Mouse (Mus musculus) forebrain, embryonic 11.5 days (tissue): ENCODE results near the gene Zfp951. TPM values are rescaled to one million over a fixed set of nuclear protein-coding genes. Genes with fewer than 3 reads are reported as not detected.
"Not testable (repeated sequence)": the region's sequence is repeated elsewhere in the genome, so short reads cannot be mapped to it uniquely, and the experiment has no call there.

ENCODE experiments used
- ATAC-seq: fragments of 200-750 bp; cut with Nextera tagmentation; replicated peaks from 2 replicates; pipeline ENCODE4 v1.8.0; 2017; ENCODE audit warnings: moderate TSS enrichment; ENCODE audit not compliant: low FRiP score
- DNase-seq: peaks from one replicate; pipeline ENCODE4 v3.0.0-alpha.2; 2017; ENCODE audit warnings: low spot score
- H3K27ac ChIP-seq: fragments of 300-500 bp; sonication (generic); 2 replicates; pipeline ENCODE4 v1.5.1; 2014; ENCODE audit warnings: low read depth, low read length
- H3K27me3 ChIP-seq: fragments of 300-500 bp; sonication (generic); 2 replicates; pipeline ENCODE4 v1.6.1; 2014; ENCODE audit warnings: mild to moderate bottlenecking, low read length, mixed read lengths; ENCODE audit not compliant: control insufficient read depth, insufficient read depth
- H3K36me3 ChIP-seq: fragments of 300-500 bp; sonication (generic); 2 replicates; pipeline ENCODE4 v1.6.1; 2014; ENCODE audit warnings: mild to moderate bottlenecking, low read length, moderate library complexity, mixed read lengths; ENCODE audit not compliant: control insufficient read depth, insufficient read depth
- H3K4me1 ChIP-seq: fragments of 300-500 bp; sonication (generic); replicated peaks from 2 replicates; pipeline ENCODE4 v1.6.1; 2014; ENCODE audit warnings: low read length, mixed read lengths; ENCODE audit not compliant: control insufficient read depth, insufficient read depth
- H3K4me2 ChIP-seq: fragments of 300-500 bp; sonication (generic); 2 replicates; pipeline ENCODE4 v1.6.1; 2014; ENCODE audit warnings: low read depth, mild to moderate bottlenecking, low read length, moderate library complexity, mixed read lengths; ENCODE audit not compliant: severe bottlenecking
- H3K4me3 ChIP-seq: fragments of 300-500 bp; sonication (generic); 2 replicates; pipeline ENCODE4 v1.5.1; 2014; ENCODE audit warnings: low read depth, low read length
- H3K9ac ChIP-seq: fragments of 300-500 bp; sonication (generic); 2 replicates; pipeline ENCODE4 v1.6.1; 2014; ENCODE audit warnings: low read length
- H3K9me3 ChIP-seq: fragments of 300-500 bp; sonication (generic); 2 replicates; pipeline ENCODE4 v1.6.1; 2016; ENCODE audit warnings: low read length, mixed read lengths; ENCODE audit not compliant: control insufficient read depth
- WGBS: fragments of 180-500 bp; shearing (Covaris S2); extraction: QIAGEN DNeasy Blood & Tissue Kit; methylation state at CpG from one replicate; pipeline ENCODE4 v1.1.7; 2014; 5-methylcytosine and 5-hydroxymethylcytosine counted together
- polyA plus RNA-seq: library from polyadenylated mRNA; unstranded; fragments of >200 nt; fragmentation: Nextera tagmentation; extraction: Ambion mirVana; gene quantifications from 2 replicates; pipeline ENCODE4 v1.2.1, GENCODE M21; 2014

The Zfp951 gene
- 2.7 and 3.0 TPM in 2 replicates for polyA plus RNA-seq

- not testable (repeated sequence) for H3K27me3 ChIP-seq, H3K27ac ChIP-seq, H3K4me2 ChIP-seq, H3K9me3 ChIP-seq, H3K9ac ChIP-seq, H3K4me1 ChIP-seq, H3K36me3 ChIP-seq, DNase-seq
- ATAC-seq: peak; percentile 90
- H3K4me3 ChIP-seq: peak within 1 kb of the TSS; percentile 12; the same call in 1 of the 2 replicates
- 42% methylated on average over 11 of the region's 12 CpGs for WGBS
Measured at GRCm38 (mm10) chr5:104859962-104860525, at the start of gene Zfp951. Gene Zfp951, minus strand, starts transcription at chr5:104860070.

- DNase-seq: not testable (repeated sequence)
Measured at GRCm38 (mm10) chr5:104906556-104906955, 46.7 kb upstream of the Zfp951 start.

GRCm38 (mm10) chr5:104859045-104859961 lies 567 bp downstream of the Zfp951 start:
- not testable (repeated sequence) for H3K36me3 ChIP-seq, H3K4me1 ChIP-seq, H3K4me2 ChIP-seq, H3K27me3 ChIP-seq, DNase-seq, H3K27ac ChIP-seq, H3K9ac ChIP-seq, H3K9me3 ChIP-seq
- WGBS: 50% methylated on average over 10 of the region's 15 CpGs
- peak; percentile 70 for ATAC-seq
- peak overlapping the region; percentile 12; the same call in 1 of the 2 replicates for H3K4me3 ChIP-seq

More at GRCm38 (mm10) chr5:104906556-104906955, 46.7 kb upstream of the Zfp951 start:
- not testable (repeated sequence) for ATAC-seq, H3K9me3 ChIP-seq, H3K4me3 ChIP-seq, H3K9ac ChIP-seq, H3K4me1 ChIP-seq, H3K36me3 ChIP-seq, H3K4me2 ChIP-seq, H3K27ac ChIP-seq, H3K27me3 ChIP-seq
- WGBS: 93% methylated on average over 5 of the region's 5 CpGs

- H3K9me3 ChIP-seq, H3K4me1 ChIP-seq, H3K36me3 ChIP-seq, H3K9ac ChIP-seq, H3K27ac ChIP-seq, H3K27me3 ChIP-seq, H3K4me2 ChIP-seq, ATAC-seq, H3K4me3 ChIP-seq, DNase-seq: not testable (repeated sequence)
- WGBS: 83% methylated on average over 3 of the region's 3 CpGs
Measured at GRCm38 (mm10) chr5:104854546-104854945, 5.3 kb downstream of the Zfp951 start.

- DNase-seq: no peak
Measured at GRCm38 (mm10) chr5:104833330-104833729, 26.5 kb downstream of the Zfp951 start.

GRCm38 (mm10) chr5:104829611-104830010 lies 30.3 kb downstream of the Zfp951 start:
- Histone ChIP-seq H3K36me3 (no peaks in the 10 kb centered on the region), H3K9me3 (peaks cover 6% of the 10 kb centered on the region; the same call in 1 of the 2 replicates), H3K27me3 (no peaks in the 10 kb centered on the region), H3K9ac (no peak overlapping the region), H3K27ac (no peak overlapping the region), H3K4me3 (no peak overlapping the region), H3K4me1 (no peaks in the 10 kb centered on the region), H3K4me2 (no peak overlapping the region)
- DNase-seq (no peak), ATAC-seq (no peak)
- 64% methylated on average over 1 of the region's 1 CpGs for WGBS

More at GRCm38 (mm10) chr5:104833330-104833729, 26.5 kb downstream of the Zfp951 start:
- no peak for ATAC-seq
- Histone ChIP-seq H3K9ac (no peak overlapping the region), H3K4me1 (no peaks in the 10 kb centered on the region), H3K27me3 (no peaks in the 10 kb centered on the region), H3K36me3 (no peaks in the 10 kb centered on the region), H3K4me2 (no peak overlapping the region), H3K4me3 (no peak overlapping the region), H3K9me3 (no peaks in the 10 kb centered on the region; the same call in 1 of the 2 replicates), H3K27ac (no peak overlapping the region)

- not testable (repeated sequence) for DNase-seq, H3K9ac ChIP-seq, H3K9me3 ChIP-seq, H3K4me2 ChIP-seq, H3K4me1 ChIP-seq, H3K4me3 ChIP-seq, H3K36me3 ChIP-seq, ATAC-seq, H3K27ac ChIP-seq, H3K27me3 ChIP-seq
- WGBS: 77% methylated on average over 6 of the region's 6 CpGs
Measured at GRCm38 (mm10) chr5:104770138-104770537, 89.7 kb downstream of the Zfp951 start.
